Mouse (Mus musculus): ENCODE results near the gene Igf2r.

The Igf2r gene

GRCm38 (mm10) chr17:12769380-12769921 lies at the start of gene Igf2r:
Igf2r (minus strand) TSS chr17:12769664.
- DNase-seq, result peak; percentile 78

- no peak for DNase-seq
Measured at GRCm38 (mm10) chr17:12815885-12816284, 46.4 kb upstream of the Igf2r start.

GRCm38 (mm10) chr17:12814502-12814901 lies 45.0 kb upstream of the Igf2r start:
- no peak for DNase-seq

GRCm38 (mm10) chr17:12810973-12811303 lies 41.5 kb upstream of the Igf2r start:
- no peak for DNase-seq

GRCm38 (mm10) chr17:12810103-12810972 lies 40.9 kb upstream of the Igf2r start:
- peak; percentile 71 for DNase-seq

- DNase-seq, result no peak
Measured at GRCm38 (mm10) chr17:12808851-12809250, 39.4 kb upstream of the Igf2r start.

GRCm38 (mm10) chr17:12804584-12805445 lies 35.4 kb upstream of the Igf2r start:
- no peak for DNase-seq

- DNase-seq, result no peak
Measured at GRCm38 (mm10) chr17:12801861-12802540, 32.5 kb upstream of the Igf2r start.

GRCm38 (mm10) chr17:12799368-12800275 lies 30.2 kb upstream of the Igf2r start:
- no peak for DNase-seq

- no peak for DNase-seq
Measured at GRCm38 (mm10) chr17:12798571-12798970, 29.1 kb upstream of the Igf2r start.

- no peak for DNase-seq
Measured at GRCm38 (mm10) chr17:12797427-12798029, 28.1 kb upstream of the Igf2r start.

- no peak for DNase-seq
Measured at GRCm38 (mm10) chr17:12796633-12797032, 27.2 kb upstream of the Igf2r start.

- peak; percentile 37 for DNase-seq
Measured at GRCm38 (mm10) chr17:12793660-12794406, 24.4 kb upstream of the Igf2r start.

GRCm38 (mm10) chr17:12792422-12793206 lies 23.1 kb upstream of the Igf2r start:
- DNase-seq, result no peak

GRCm38 (mm10) chr17:12791420-12791819 lies 22.0 kb upstream of the Igf2r start:
- no peak for DNase-seq

GRCm38 (mm10) chr17:12791079-12791406 lies 21.6 kb upstream of the Igf2r start:
- no peak for DNase-seq

- DNase-seq, result no peak
Measured at GRCm38 (mm10) chr17:12790353-12791078, 21.1 kb upstream of the Igf2r start.

GRCm38 (mm10) chr17:12782861-12783847 lies 13.7 kb upstream of the Igf2r start:
- no peak for DNase-seq
